Mouse (Mus musculus) CH12.LX (cell line): ENCODE data around the gene Ptpn20. TPM values are rescaled to one million over a fixed set of nuclear protein-coding genes. Genes with fewer than 3 reads are reported as not detected.

Experiments used
- DNase-seq: peaks from one replicate; pipeline ENCODE4 v3.0.0-alpha.2; 2013; ENCODE audit errors: extremely low read depth
- H3K27ac ChIP-seq: 2 replicates; pipeline ENCODE4 v1.5.1; 2012; ENCODE audit warnings: low read depth, mild to moderate bottlenecking, control low read depth, moderate library complexity; ENCODE audit not compliant: insufficient read depth
- H3K27me3 ChIP-seq: replicated peaks from 2 replicates; pipeline ENCODE3; 2012; ENCODE audit warnings: inconsistent platforms
- H3K36me3 ChIP-seq, 2 experiments: replicated peaks in 1 of 2; 2 replicates each; pipeline versions ENCODE3 to v1.6.1; 2012; ENCODE audit warnings: inconsistent platforms in 1 of 2, low read length in 1 of 2, mild to moderate bottlenecking in 1 of 2, mixed read lengths in 1 of 2, moderate library complexity in 1 of 2; ENCODE audit not compliant: control insufficient read depth in 1 of 2, insufficient read depth in 1 of 2
- H3K4me1 ChIP-seq, 2 experiments: 2 replicates each; pipeline ENCODE4 v1.6.1; 2012; ENCODE audit warnings: inconsistent platforms in 1 of 2, moderate library complexity in 1 of 2; ENCODE audit not compliant: insufficient read depth in 2 of 2, control insufficient read depth in 1 of 2
- H3K4me2 ChIP-seq: 2 replicates; pipeline ENCODE4 v1.6.1; 2012; ENCODE audit warnings: low read depth, mild to moderate bottlenecking, control low read depth; ENCODE audit not compliant: poor library complexity, insufficient read depth, severe bottlenecking
- H3K4me3 ChIP-seq, 3 experiments: fragments of 150-350 bp in 1 of 3; sonication (generic) in 1 of 3; replicated peaks in 1 of 3; 2 replicates each; pipeline versions ENCODE3 to v1.5.1; 2011 to 2012; ENCODE audit warnings: low read depth in 2 of 3, low read length in 2 of 3, mild to moderate bottlenecking in 2 of 3, moderate library complexity in 2 of 3, control low read depth in 1 of 3, improper control_type of control experiment in 1 of 3, inconsistent platforms in 1 of 3, mixed read lengths in 1 of 3; ENCODE audit not compliant: poor library complexity in 1 of 3
- H3K79me2 ChIP-seq: replicated peaks from 2 replicates; pipeline ENCODE4 v1.6.1; 2012; ENCODE audit warnings: mild to moderate bottlenecking, moderate library complexity; ENCODE audit not compliant: control insufficient read depth, poor library complexity, insufficient read depth, severe bottlenecking; ENCODE audit errors: extremely low read depth
- H3K9ac ChIP-seq: 2 replicates; pipeline ENCODE4 v1.6.1; 2012; ENCODE audit warnings: low read depth, mild to moderate bottlenecking, control low read depth, moderate library complexity; ENCODE audit not compliant: insufficient read depth
- H3K9me3 ChIP-seq: replicated peaks from 2 replicates; pipeline ENCODE3; 2012; ENCODE audit warnings: low read length, inconsistent platforms, mixed read lengths
- CHD1 ChIP-seq: IDR thresholded peaks from 2 replicates; pipeline ENCODE4 v1.6.1; 2012; ENCODE audit warnings: low read depth, low read length, improper control_type of control experiment, inconsistent platforms
- CHD2 ChIP-seq: IDR thresholded peaks from 2 replicates; pipeline ENCODE4 v1.6.1; 2011; ENCODE audit warnings: low read length, improper control_type of control experiment
- EP300 ChIP-seq: IDR thresholded peaks from 2 replicates; pipeline ENCODE4 v1.6.1; 2011; ENCODE audit warnings: low read length, improper control_type of control experiment
- IRF4 ChIP-seq: IDR thresholded peaks from 2 replicates; pipeline ENCODE4 v1.6.1; 2014; ENCODE audit warnings: low read depth, mild to moderate bottlenecking, inconsistent platforms, low read length, improper control_type of control experiment
- MAX ChIP-seq: IDR thresholded peaks from 2 replicates; pipeline ENCODE4 v1.6.1; 2011; ENCODE audit warnings: low read length, improper control_type of control experiment
- POLR2AphosphoS2 ChIP-seq: IDR thresholded peaks from 2 replicates; pipeline ENCODE4 v1.6.1; 2011; ENCODE audit warnings: low read depth, low read length, improper control_type of control experiment
- UBTF ChIP-seq: IDR thresholded peaks from 2 replicates; pipeline ENCODE4 v1.6.1; 2012; ENCODE audit warnings: low read depth, mild to moderate bottlenecking, inconsistent platforms, low read length, improper control_type of control experiment, moderate library complexity
- dilution Hi-C: fragments of 300-500 bp; cut with MboI; formaldehyde crosslinking; loops from 2 replicates; pipeline ENCODE4 v1.14.3; 2020; ENCODE audit warnings: low sequenced_read_pairs; ENCODE audit not compliant: extremely low pct_unique_long_range_greater_than_20kb, extremely low pct_ligation_motif_present
- in situ Hi-C: fragments of 300-500 bp; cut with MboI; formaldehyde crosslinking; loops from 3 replicates; pipeline ENCODE4 v1.14.3; 2019; ENCODE audit warnings: low sequenced_read_pairs, low pct_ligation_motif_present, low pct_unique_long_range_greater_than_20kb, mixed read lengths
- polyA plus RNA-seq: library from polyadenylated mRNA; unstranded; fragments of >175 nt; gene quantifications from 2 replicates; pipeline ENCODE4 v1.2.1, GENCODE M21; 2012; ENCODE audit warnings: low read depth; ENCODE audit not compliant: insufficient read length
- total RNA-seq, 2 experiments: library from RNA; depleted of rRNA; stranded (reverse); fragments of 300-350 nt in 1 of 2; fragments of >200 nt in 1 of 2; gene quantifications; 2 replicates each; pipeline ENCODE4 v1.2.3; 2012 to 2014

Ptpn20 gene
- total and polyA plus RNA-seq, 3 experiments = 0.10 to 0.11 TPM; not detected in 1

- H3K9me3 ChIP-seq = no peaks in the 10 kb centered on the region
- no peak overlapping the region for H3K4me3 ChIP-seq
- dilution Hi-C loops (no loop called here), in situ Hi-C loops (no loop called here)
- DNase-seq = no peak
- H3K36me3 ChIP-seq = no peaks in the 10 kb centered on the region
- H3K27ac ChIP-seq = no peak overlapping the region
- no peaks in the 10 kb centered on the region for H3K4me1 ChIP-seq
- TF ChIP-seq IRF4 (no peak), EP300 (no peak), UBTF (no peak), POLR2AphosphoS2 (no peak), MAX (no peak), CHD1 (no peak), CHD2 (no peak)
- no peaks in the 10 kb centered on the region for H3K27me3 ChIP-seq
- no peak overlapping the region for H3K4me2 ChIP-seq
- no peaks in the 10 kb centered on the region for H3K79me2 ChIP-seq
- H3K9ac ChIP-seq = no peak overlapping the region
Observed at GRCm38 (mm10) chr14:33689044-33689443, 100.0 kb downstream of the Ptpn20 start.

Other genes starting within 250 kb of the Ptpn20 start
- 9.1 TPM in 2 replicates for gene Mapk8, start 142.0 kb upstream of the Ptpn20 start, total RNA-seq (2012; rRNA removed)
- 31.9 and 33.4 TPM in 2 replicates for gene Mapk8, start 142.0 kb upstream of the Ptpn20 start, total RNA-seq (2014; rRNA removed)
- gene Mapk8, start 142.0 kb upstream of the Ptpn20 start, polyA plus RNA-seq = 21.2 and 21.9 TPM in 2 replicates
- not detected in 2 replicates for gene Frmpd2, start 117.5 kb upstream of the Ptpn20 start, total RNA-seq (2012; rRNA removed)
- gene Frmpd2, start 117.5 kb upstream of the Ptpn20 start, total RNA-seq (2014; rRNA removed) = not detected in 2 replicates
- gene Frmpd2, start 117.5 kb upstream of the Ptpn20 start, polyA plus RNA-seq = not detected in 2 replicates